Mouse (Mus musculus) liver, postnatal 0 days (tissue): ENCODE measurements at regions not wholly inside any gene's neighbourhood (a gene's known extent, or its start where the extent isn't known, plus 50 kb on each side); places are given as distances from the start of the nearest gene placed in this dataset.

Experiments
- CTCF ChIP-seq: sonication (generic); IDR thresholded peaks from 2 replicates; pipeline ENCODE4 v1.5.1; 2016; ENCODE audit warnings: antibody characterized with exemption, low read depth
- EP300 ChIP-seq: IDR thresholded peaks from 2 replicates; pipeline ENCODE4 v1.6.1; 2016; ENCODE audit warnings: antibody characterized with exemption, low read depth, mild to moderate bottlenecking

DNA sequence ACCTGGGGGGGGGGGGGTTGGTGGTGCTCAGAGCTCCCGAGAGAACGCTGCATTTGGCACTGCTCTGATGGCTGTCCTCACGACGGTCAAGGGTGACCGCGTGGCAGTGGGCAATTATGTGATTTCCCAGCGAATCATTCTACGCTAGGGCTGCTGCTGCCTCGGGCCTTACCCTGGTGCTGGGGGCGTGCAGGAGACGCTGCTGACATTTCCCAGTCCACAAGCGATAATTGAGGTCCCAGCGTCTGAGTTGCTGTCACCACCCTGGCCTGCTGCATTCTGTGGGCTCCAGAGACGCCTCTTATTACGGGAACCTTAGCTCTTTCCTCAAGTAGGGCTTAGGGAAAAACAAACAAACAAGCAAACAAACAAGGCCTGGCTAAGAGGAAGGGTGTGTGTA lies 52.0 kb upstream of the Nkx1-1 start:
- TF ChIP-seq CTCF (no peak), EP300 (no peak)
